Mouse (Mus musculus) hematopoietic stem cell, adult 5-6 weeks (primary cell): ENCODE results near the gene Mpp2. TPM values are rescaled to one million over a fixed set of nuclear protein-coding genes. Genes with fewer than 3 reads are reported as not detected.

Experiments used
- ATAC-seq, 2 experiments: fragments of 125-278 bp in 1 of 2; replicated peaks in 1 of 2; 2 replicates each; pipeline ENCODE4 v1.8.0; 2016 to 2017; ENCODE audit warnings: inconsistent platforms in 2 of 2, mild to moderate bottlenecking in 2 of 2, moderate number of reproducible peaks in 2 of 2, low read depth in 1 of 2, moderate TSS enrichment in 1 of 2; ENCODE audit not compliant: low FRiP score in 2 of 2, poor library complexity in 2 of 2, severe bottlenecking in 2 of 2, insufficient read depth in 1 of 2, low TSS enrichment in 1 of 2
- total RNA-seq: library from RNA; stranded (forward); fragments of 172-1452, 232-1000 nt; gene quantifications from 2 replicates; pipeline ENCODE4 v1.2.3, GENCODE M21; 2017

The Mpp2 gene
- total RNA-seq, 1 experiment from 2014 or later, result 4.1 TPM

- ATAC-seq, result no peak
These were observed 43.6 kb downstream of the Mpp2 start for GRCm38 (mm10) chr11:102044691-102045212.

- no peak for ATAC-seq
These were observed 44.9 kb downstream of the Mpp2 start for GRCm38 (mm10) chr11:102043381-102043780.

GRCm38 (mm10) chr11:102042971-102043370 lies 45.3 kb downstream of the Mpp2 start:
- ATAC-seq, result no peak

DNA sequence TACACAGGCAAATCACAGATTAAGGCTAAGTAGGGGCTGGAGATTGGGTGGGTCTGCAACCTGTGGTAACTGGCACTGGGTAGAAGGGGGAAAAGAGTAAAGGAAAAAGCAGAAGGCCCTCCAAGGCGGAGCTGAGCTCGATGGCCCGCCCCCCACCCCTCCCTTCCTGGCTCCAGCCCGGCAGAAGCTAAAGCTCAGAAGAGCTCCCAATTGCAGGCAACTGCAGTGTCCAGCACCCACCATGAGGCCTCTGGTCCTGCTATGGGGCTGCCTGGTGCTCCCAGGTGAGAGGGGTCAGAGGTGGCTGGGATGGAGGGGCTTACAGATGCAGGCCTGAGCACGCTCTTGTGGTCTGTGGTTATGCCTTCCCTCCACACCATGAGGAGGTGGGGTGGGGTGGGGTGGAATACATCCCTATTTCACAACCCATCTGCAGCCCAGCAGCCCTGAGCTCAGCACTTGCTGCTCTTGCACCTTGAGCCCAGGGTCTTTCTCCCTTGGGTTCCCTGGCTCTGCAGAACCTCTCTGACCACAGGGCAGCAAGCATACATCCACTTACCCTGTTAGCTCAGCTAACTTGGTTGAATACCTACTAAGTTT lies 46.9 kb downstream of the Mpp2 start, which contains the start of gene Cd300lg:
Cd300lg (plus strand) TSS at position 160 of the 600 bp plus-strand sequence.
- ATAC-seq, result peak; percentile 78 to 81

- ATAC-seq, result no peak
These were observed 47.7 kb downstream of the Mpp2 start for GRCm38 (mm10) chr11:102040646-102041045.

DNA sequence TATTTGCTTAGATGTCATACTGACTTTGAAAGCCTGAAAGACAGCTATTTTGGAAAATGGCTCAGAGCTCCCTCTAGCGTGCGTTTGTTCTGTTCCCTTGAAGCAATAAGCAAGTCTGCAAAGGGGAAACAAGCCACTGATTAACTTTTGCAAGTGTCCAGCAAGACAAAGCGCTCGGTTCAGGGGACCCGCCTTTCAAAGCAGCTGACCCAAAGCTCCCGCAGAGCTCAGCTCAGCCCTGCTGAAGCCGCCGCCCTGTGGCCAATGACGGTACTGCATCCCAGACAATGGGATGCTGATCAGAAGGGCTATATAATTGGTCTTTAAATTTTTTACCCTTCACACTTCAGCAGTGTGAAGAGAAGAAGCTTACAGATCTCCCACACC lies 48.2 kb downstream of the Mpp2 start:
- peak; percentile 74 to 85 for ATAC-seq

DNA sequence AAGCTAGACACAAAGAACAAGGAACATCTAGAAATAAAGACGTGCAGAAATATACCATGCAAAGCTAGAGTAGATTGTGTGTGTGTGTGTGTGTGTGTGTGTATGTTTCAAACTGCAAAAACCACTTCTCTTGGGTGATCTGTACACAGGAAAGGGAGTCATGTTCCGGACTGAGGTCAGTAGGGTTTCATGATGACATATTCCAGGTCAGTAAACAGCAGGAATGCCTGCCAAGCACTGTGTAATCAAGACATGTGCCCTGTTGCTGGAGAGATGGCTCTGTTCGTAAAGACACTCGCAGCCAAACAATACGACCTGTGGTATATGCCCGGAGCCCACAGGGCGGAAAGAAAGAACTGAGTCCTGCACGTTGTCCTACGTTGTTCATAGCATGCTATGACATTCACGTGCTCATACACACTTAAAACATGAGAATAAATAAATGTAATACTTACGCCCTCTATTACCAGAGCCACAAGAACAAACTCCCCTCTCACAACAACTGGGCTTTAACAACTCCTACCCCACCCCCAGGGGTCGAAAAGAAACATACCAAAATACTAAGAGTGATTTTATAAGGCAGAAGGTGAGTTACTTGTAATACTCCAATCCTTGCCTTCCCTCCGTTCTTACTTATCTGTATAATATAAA lies 48.7 kb downstream of the Mpp2 start:
- ATAC-seq, result no peak

- ATAC-seq, result no peak
These were observed 50.5 kb downstream of the Mpp2 start for GRCm38 (mm10) chr11:102037789-102038188.

- ATAC-seq, result no peak
These were observed 52.0 kb downstream of the Mpp2 start for GRCm38 (mm10) chr11:102036336-102036735.

- no peak for ATAC-seq
These were observed 52.8 kb downstream of the Mpp2 start for GRCm38 (mm10) chr11:102035456-102035960.

DNA sequence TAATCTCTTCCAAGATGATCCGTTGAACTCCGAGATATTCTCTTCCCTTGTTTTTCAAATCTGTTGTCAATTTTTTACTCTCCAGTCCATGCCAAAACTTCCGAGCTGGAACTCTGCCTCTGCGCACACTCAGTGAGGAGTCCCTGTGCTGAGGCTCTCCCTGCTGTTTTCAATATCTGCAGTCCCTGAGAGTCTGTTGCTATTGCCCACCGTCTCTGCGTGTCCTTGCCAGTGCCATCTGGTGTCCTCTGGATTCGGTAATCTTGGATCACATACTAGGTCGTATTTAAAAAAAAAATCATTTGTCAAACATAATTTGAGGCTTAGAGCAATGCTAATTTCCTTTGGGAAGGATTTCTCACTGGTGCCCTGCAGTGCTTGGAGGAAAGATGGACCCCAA lies 53.4 kb downstream of the Mpp2 start:
- ATAC-seq, result no peak

DNA sequence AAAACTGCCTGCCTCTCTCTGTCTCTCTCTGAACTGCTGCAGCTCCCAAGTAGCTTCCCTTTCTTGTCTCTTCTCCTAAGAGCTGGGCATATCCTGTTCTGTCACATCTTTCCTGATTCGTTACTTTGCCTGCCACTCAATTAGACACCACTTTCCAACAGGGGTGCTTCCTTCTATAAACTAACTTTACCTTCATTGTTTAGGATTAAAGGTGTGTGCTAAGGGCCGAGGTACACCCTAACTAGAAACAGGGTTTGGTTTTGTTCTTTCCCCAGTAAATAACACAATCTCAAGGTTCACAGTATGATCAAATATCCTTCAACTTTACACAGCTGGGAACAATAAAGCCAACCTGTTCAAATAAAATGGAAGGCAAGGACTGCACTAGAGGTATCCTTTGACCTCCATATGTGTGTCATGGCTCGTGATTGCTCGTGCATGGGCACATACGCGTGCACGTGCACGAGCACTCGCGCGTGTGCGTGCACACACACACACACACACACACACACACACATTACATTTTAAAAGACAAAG lies 55.2 kb downstream of the Mpp2 start:
- no peak for ATAC-seq

DNA sequence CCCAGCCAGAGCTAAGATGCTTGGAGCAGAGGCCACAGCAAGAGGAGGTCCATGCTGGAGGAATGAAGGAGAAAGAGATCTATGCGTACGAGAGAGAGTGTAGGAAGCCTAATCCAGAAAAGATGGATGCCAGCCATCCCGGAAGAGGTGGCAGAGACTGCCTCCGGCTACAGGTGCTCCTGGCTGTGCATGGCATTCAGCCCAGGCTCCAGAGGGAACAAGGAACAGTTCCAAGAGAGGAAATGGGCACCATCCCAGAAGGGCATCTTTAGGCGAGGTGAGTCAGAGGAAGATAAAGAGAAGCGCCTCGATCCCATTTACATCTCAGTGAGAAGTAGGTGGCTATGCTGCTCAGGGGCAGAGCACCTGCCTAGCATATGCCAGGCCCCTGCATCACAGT lies 57.2 kb downstream of the Mpp2 start:
- no peak for ATAC-seq

DNA sequence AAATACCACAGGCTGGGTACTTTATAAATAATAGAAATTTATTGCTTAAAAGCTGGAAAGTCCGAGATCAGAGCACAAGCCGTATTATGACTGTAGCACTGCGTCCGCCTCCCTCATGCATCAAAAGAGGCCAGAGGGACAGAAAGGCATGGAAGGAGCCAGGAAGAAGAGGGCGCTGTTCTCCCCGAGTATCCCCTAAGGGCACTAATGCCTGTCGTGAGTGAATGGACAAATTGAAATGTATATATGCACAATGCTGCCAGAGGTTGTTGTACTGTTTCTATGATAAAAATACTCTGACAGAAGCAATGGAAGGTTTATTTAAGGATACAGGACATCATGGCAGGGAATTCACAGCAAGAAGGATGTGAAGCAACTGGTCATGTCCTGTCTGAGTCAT lies 58.3 kb downstream of the Mpp2 start:
- ATAC-seq, result no peak

GRCm38 (mm10) chr11:102029304-102029703 lies 59.0 kb downstream of the Mpp2 start:
- no peak for ATAC-seq

DNA sequence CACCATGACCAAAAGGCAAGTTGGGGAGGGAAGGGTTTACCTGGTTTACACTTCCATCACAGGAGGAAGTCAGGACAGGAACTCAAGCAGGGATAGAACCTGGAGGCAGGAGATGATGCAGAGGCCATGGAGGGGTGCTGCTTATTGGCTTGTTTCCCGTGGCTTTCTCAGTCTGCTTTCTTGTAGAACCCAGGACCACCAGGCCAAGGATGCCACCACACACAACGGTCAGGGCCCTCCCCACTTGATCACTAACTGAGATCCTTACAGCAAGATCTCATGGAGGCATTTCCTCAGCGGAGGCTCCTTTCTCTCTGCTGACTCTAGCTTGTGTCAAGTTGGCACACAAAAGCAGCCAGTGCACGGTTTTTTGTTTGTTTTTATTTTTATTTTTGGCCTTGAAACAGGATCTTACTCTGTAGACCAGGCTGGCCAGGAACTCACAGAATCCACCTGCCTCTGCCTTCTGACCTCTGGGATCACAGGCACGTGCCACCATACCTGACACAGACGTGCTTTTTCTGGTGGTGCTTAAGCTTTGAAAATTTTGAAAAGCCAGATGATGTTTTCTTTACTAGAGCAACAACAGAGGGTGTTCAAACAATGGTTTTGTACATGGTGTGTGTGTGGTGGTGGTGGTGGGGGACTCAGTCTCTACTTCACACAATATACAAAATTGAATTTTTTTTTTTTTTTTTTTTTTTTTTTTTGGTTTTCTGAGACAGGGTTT lies 60.1 kb downstream of the Mpp2 start, which contains the start of gene Mpp3:
Mpp3 (minus strand) TSS at position 375 of the 730 bp plus-strand sequence.
- no peak for ATAC-seq

- 0 out of 4 replicates have a peak, but pooled peaks of 1 of the 2 experiments have one; percentile 18 for ATAC-seq
These were observed 60.8 kb downstream of the Mpp2 start for GRCm38 (mm10) chr11:102027361-102028017.
